Mouse (Mus musculus) adrenal gland, adult 2 months (tissue): ENCODE measurements at regions not wholly inside any gene's neighbourhood (a gene's known extent, or its start where the extent isn't known, plus 50 kb on each side); places are given as distances from the start of the nearest gene placed in this dataset.

Experiments used
- DNase-seq: peaks from one replicate; pipeline ENCODE4 v3.0.0; 2021

- DNase-seq: no peak
Observed at GRCm38 (mm10) chr15:51104362-51104761, 2780.3 kb upstream of the Gm7489 start.

GRCm38 (mm10) chr15:51104796-51105195 lies 2779.9 kb upstream of the Gm7489 start:
- DNase-seq: no peak

- DNase-seq: no peak
Observed at GRCm38 (mm10) chr15:51105359-51106008, 2779.2 kb upstream of the Gm7489 start.

- DNase-seq: no peak
Observed at GRCm38 (mm10) chr15:51110186-51110585, 2774.5 kb upstream of the Gm7489 start.

GRCm38 (mm10) chr15:51125896-51126295 lies 2758.8 kb upstream of the Gm7489 start:
- DNase-seq: no peak

- DNase-seq: no peak
Observed at GRCm38 (mm10) chr15:51131017-51131416, 2753.7 kb upstream of the Gm7489 start.

GRCm38 (mm10) chr15:51136121-51136520 lies 2748.6 kb upstream of the Gm7489 start:
- DNase-seq: no peak

GRCm38 (mm10) chr15:51139507-51139906 lies 2745.2 kb upstream of the Gm7489 start:
- DNase-seq: no peak

- no peak for DNase-seq
Observed at GRCm38 (mm10) chr15:51173976-51174620, 2710.6 kb upstream of the Gm7489 start.

- no peak for DNase-seq
Observed at GRCm38 (mm10) chr15:51176466-51176865, 2708.2 kb upstream of the Gm7489 start.

GRCm38 (mm10) chr15:51189134-51189533 lies 2695.6 kb upstream of the Gm7489 start:
- DNase-seq: peak; percentile 1

- no peak for DNase-seq
Observed at GRCm38 (mm10) chr15:51197466-51198158, 2687.1 kb upstream of the Gm7489 start.

- no peak for DNase-seq
Observed at GRCm38 (mm10) chr15:51203351-51203750, 2681.4 kb upstream of the Gm7489 start.

GRCm38 (mm10) chr15:51206050-51206449 lies 2678.7 kb upstream of the Gm7489 start:
- no peak for DNase-seq

- DNase-seq: no peak
Observed at GRCm38 (mm10) chr15:51206773-51207172, 2677.9 kb upstream of the Gm7489 start.

GRCm38 (mm10) chr15:51234873-51235272 lies 2649.8 kb upstream of the Gm7489 start:
- DNase-seq: no peak

- no peak for DNase-seq
Observed at GRCm38 (mm10) chr15:51244596-51244995, 2640.1 kb upstream of the Gm7489 start.

GRCm38 (mm10) chr15:51247259-51247658 lies 2637.4 kb upstream of the Gm7489 start:
- no peak for DNase-seq

GRCm38 (mm10) chr15:51248034-51248788 lies 2636.5 kb upstream of the Gm7489 start:
- peak; percentile 4 for DNase-seq

- no peak for DNase-seq
Observed at GRCm38 (mm10) chr15:51248789-51249040, 2636.0 kb upstream of the Gm7489 start.

- DNase-seq: peak; percentile 16
Observed at GRCm38 (mm10) chr15:51254143-51254542, 2630.6 kb upstream of the Gm7489 start.

GRCm38 (mm10) chr15:51255203-51255615 lies 2629.5 kb upstream of the Gm7489 start:
- DNase-seq: no peak

GRCm38 (mm10) chr15:51256681-51257080 lies 2628.0 kb upstream of the Gm7489 start:
- no peak for DNase-seq
